Mouse (Mus musculus) kidney, embryonic 16.5 days (tissue): ENCODE measurements around the gene Pmpcb. TPM values are rescaled to one million over a fixed set of nuclear protein-coding genes. Genes with fewer than 3 reads are reported as not detected.
A peak's percentile ranks its signal among the peaks of the same experiment; 100 is the strongest.
"Not testable (repeated sequence)": the region's sequence is repeated elsewhere in the genome, so short reads cannot be mapped to it uniquely, and the experiment has no call there.

Experiments used
- ATAC-seq: fragments of 200-750 bp; cut with Nextera tagmentation; 2 replicates; pipeline ENCODE4 v1.8.0; 2017; ENCODE audit warnings: moderate TSS enrichment; ENCODE audit not compliant: low FRiP score, low TSS enrichment
- H3K27ac ChIP-seq: fragments of 300-500 bp; sonication (generic); 2 replicates; pipeline ENCODE4 v1.5.1; 2014; ENCODE audit warnings: low read length
- H3K27me3 ChIP-seq: fragments of 300-500 bp; sonication (generic); 2 replicates; pipeline ENCODE4 v1.6.1; 2014; ENCODE audit warnings: low read length, control low read depth, mixed read lengths; ENCODE audit not compliant: insufficient read depth
- H3K36me3 ChIP-seq: fragments of 300-500 bp; sonication (generic); 2 replicates; pipeline ENCODE4 v1.6.1; 2014; ENCODE audit warnings: low read length, control low read depth, mixed read lengths; ENCODE audit not compliant: insufficient read depth
- H3K4me1 ChIP-seq: fragments of 300-500 bp; sonication (generic); 2 replicates; pipeline ENCODE4 v1.6.1; 2014; ENCODE audit warnings: low read length, control low read depth, mixed read lengths; ENCODE audit not compliant: insufficient read depth
- H3K4me2 ChIP-seq: fragments of 300-500 bp; sonication (generic); replicated peaks from 2 replicates; pipeline ENCODE4 v1.6.1; 2014; ENCODE audit warnings: low read depth, low read length
- H3K4me3 ChIP-seq: fragments of 300-500 bp; sonication (generic); 2 replicates; pipeline ENCODE4 v1.5.1; 2014; ENCODE audit warnings: mild to moderate bottlenecking, low read length
- H3K9ac ChIP-seq: fragments of 300-500 bp; sonication (generic); replicated peaks from 2 replicates; pipeline ENCODE4 v1.6.1; 2014; ENCODE audit warnings: low read length
- H3K9me3 ChIP-seq: fragments of 300-500 bp; sonication (generic); 2 replicates; pipeline ENCODE4 v1.6.1; 2016; ENCODE audit warnings: low read length, control low read depth
- WGBS: fragments of 180-500 bp; shearing (Covaris S2); extraction: QIAGEN DNeasy Blood & Tissue Kit; methylation state at CpG from one replicate; pipeline ENCODE4 v1.1.7; 2014; 5-methylcytosine and 5-hydroxymethylcytosine counted together
- polyA plus RNA-seq: library from polyadenylated mRNA; unstranded; fragments of >200 nt; fragmentation: Nextera tagmentation; extraction: Ambion mirVana; gene quantifications from 2 replicates; pipeline ENCODE4 v1.2.1, GENCODE M21; 2015

The Pmpcb gene
- polyA plus RNA-seq, 1 experiment from 2014 or later = 104 TPM

GRCm38 (mm10) chr5:21702873-21703475 is 34.0 kb upstream of the Pmpcb start:
- no peak overlapping the region for H3K4me2 ChIP-seq
- no peaks in the 10 kb centered on the region for H3K4me1 ChIP-seq
- no peak overlapping the region for H3K9ac ChIP-seq
- 70% methylated on average over 6 of the region's 6 CpGs for WGBS
- no peak for ATAC-seq
- no peak overlapping the region for H3K27ac ChIP-seq
- H3K9me3 ChIP-seq = no peaks in the 10 kb centered on the region
- H3K36me3 ChIP-seq = no peaks in the 10 kb centered on the region
- no peak overlapping the region for H3K4me3 ChIP-seq
- no peaks in the 10 kb centered on the region for H3K27me3 ChIP-seq

GRCm38 (mm10) chr5:21703708-21704107 is 33.2 kb upstream of the Pmpcb start:
- H3K36me3 ChIP-seq = no peaks in the 10 kb centered on the region
- no peak overlapping the region for H3K4me2 ChIP-seq
- 83% methylated on average over 3 of the region's 3 CpGs for WGBS
- no peak overlapping the region for H3K4me3 ChIP-seq
- no peak overlapping the region for H3K27ac ChIP-seq
- H3K4me1 ChIP-seq = no peaks in the 10 kb centered on the region
- no peaks in the 10 kb centered on the region for H3K9me3 ChIP-seq
- no peak overlapping the region for H3K9ac ChIP-seq
- H3K27me3 ChIP-seq = no peaks in the 10 kb centered on the region
- no peak for ATAC-seq

GRCm38 (mm10) chr5:21706546-21706945 is 30.4 kb upstream of the Pmpcb start:
- Histone ChIP-seq H3K27me3 (no peaks in the 10 kb centered on the region), H3K4me1 (no peaks in the 10 kb centered on the region), H3K4me3 (no peak overlapping the region), H3K9ac (no peak overlapping the region), H3K27ac (no peak overlapping the region), H3K9me3 (no peaks in the 10 kb centered on the region), H3K36me3 (no peaks in the 10 kb centered on the region), H3K4me2 (no peak overlapping the region)
- WGBS = 94% methylated on average over 4 of the region's 4 CpGs
- ATAC-seq = no peak

GRCm38 (mm10) chr5:21708011-21708410 is 28.9 kb upstream of the Pmpcb start:
- not testable (repeated sequence) for H3K27me3 ChIP-seq, H3K9ac ChIP-seq, H3K27ac ChIP-seq, H3K4me1 ChIP-seq, ATAC-seq, H3K9me3 ChIP-seq, H3K4me3 ChIP-seq, H3K36me3 ChIP-seq, H3K4me2 ChIP-seq
- 89% methylated on average over 8 of the region's 8 CpGs for WGBS

GRCm38 (mm10) chr5:21712127-21712715 is 24.7 kb upstream of the Pmpcb start:
- ATAC-seq = peak; percentile 54; the same call in 1 of the 2 replicates

GRCm38 (mm10) chr5:21714447-21714846 is 22.5 kb upstream of the Pmpcb start:
- Histone ChIP-seq H3K36me3 (no peaks in the 10 kb centered on the region), H3K27me3 (no peaks in the 10 kb centered on the region), H3K27ac (no peak overlapping the region), H3K4me1 (peaks cover 6% of the 10 kb centered on the region; the same call in 1 of the 2 replicates), H3K4me2 (no peak overlapping the region), H3K4me3 (no peak overlapping the region), H3K9ac (no peak overlapping the region), H3K9me3 (no peaks in the 10 kb centered on the region)
- whole genome bisulfite sequencing = 86% methylated on average over 4 of the region's 4 CpGs
- no peak for ATAC-seq

More at GRCm38 (mm10) chr5:21712127-21712715, 24.7 kb upstream of the Pmpcb start:
- Histone ChIP-seq H3K4me3 (no peak overlapping the region), H3K4me1 (no peaks in the 10 kb centered on the region), H3K9me3 (no peaks in the 10 kb centered on the region), H3K4me2 (no peak overlapping the region), H3K27ac (no peak overlapping the region), H3K9ac (no peak overlapping the region), H3K27me3 (no peaks in the 10 kb centered on the region), H3K36me3 (no peaks in the 10 kb centered on the region)
- 36% methylated on average over 13 of the region's 13 CpGs for WGBS

- 87% methylated on average over 10 of the region's 10 CpGs for WGBS
- Histone ChIP-seq H3K4me3 (no peak overlapping the region), H3K36me3 (no peaks in the 10 kb centered on the region), H3K4me2 (no peak overlapping the region), H3K9ac (no peak overlapping the region), H3K27ac (no peak overlapping the region), H3K27me3 (no peaks in the 10 kb centered on the region), H3K9me3 (no peaks in the 10 kb centered on the region), H3K4me1 (peaks cover 6% of the 10 kb centered on the region; the same call in 1 of the 2 replicates)
- ATAC-seq = no peak
Measured at GRCm38 (mm10) chr5:21717165-21717715, 19.7 kb upstream of the Pmpcb start.

GRCm38 (mm10) chr5:21718546-21718945 is 18.4 kb upstream of the Pmpcb start:
- no peak overlapping the region for H3K4me3 ChIP-seq
- 85% methylated on average over 5 of the region's 5 CpGs for WGBS

GRCm38 (mm10) chr5:21719209-21719608 is 17.7 kb upstream of the Pmpcb start:
- Histone ChIP-seq H3K36me3 (no peaks in the 10 kb centered on the region), H3K27me3 (no peaks in the 10 kb centered on the region), H3K9me3 (no peaks in the 10 kb centered on the region), H3K4me2 (no peak overlapping the region), H3K4me3 (no peak overlapping the region), H3K27ac (no peak overlapping the region), H3K4me1 (peaks cover 6% of the 10 kb centered on the region; the same call in 1 of the 2 replicates), H3K9ac (no peak overlapping the region)
- no peak for ATAC-seq
- WGBS = 88% methylated on average over 2 of the region's 2 CpGs

More at GRCm38 (mm10) chr5:21718546-21718945, 18.4 kb upstream of the Pmpcb start:
- Histone ChIP-seq H3K27me3 (no peaks in the 10 kb centered on the region), H3K27ac (no peak overlapping the region), H3K4me2 (no peak overlapping the region), H3K4me1 (peaks cover 6% of the 10 kb centered on the region; the same call in 1 of the 2 replicates), H3K9ac (no peak overlapping the region), H3K9me3 (no peaks in the 10 kb centered on the region), H3K36me3 (no peaks in the 10 kb centered on the region)
- ATAC-seq = no peak

GRCm38 (mm10) chr5:21724427-21724826 is 12.5 kb upstream of the Pmpcb start:
- Histone ChIP-seq H3K4me3 (no peak overlapping the region), H3K27ac (no peak overlapping the region), H3K4me2 (no peak overlapping the region), H3K9ac (no peak overlapping the region), H3K9me3 (no peaks in the 10 kb centered on the region), H3K4me1 (no peaks in the 10 kb centered on the region), H3K36me3 (no peaks in the 10 kb centered on the region), H3K27me3 (no peaks in the 10 kb centered on the region)
- ATAC-seq = no peak
- WGBS = 56% methylated on average over 1 of the region's 1 CpGs
